Mouse (Mus musculus) embryo, embryonic 11 days (tissue): ENCODE measurements at regions not wholly inside any gene's neighbourhood (a gene's known extent, or its start where the extent isn't known, plus 50 kb on each side); places are given as distances from the start of the nearest gene placed in this dataset.
A peak's percentile ranks its signal among the peaks of the same experiment; 100 is the strongest.

Source experiments
- DNase-seq: peaks from one replicate; pipeline ENCODE4 v3.0.0-alpha.2; 2015

DNA sequence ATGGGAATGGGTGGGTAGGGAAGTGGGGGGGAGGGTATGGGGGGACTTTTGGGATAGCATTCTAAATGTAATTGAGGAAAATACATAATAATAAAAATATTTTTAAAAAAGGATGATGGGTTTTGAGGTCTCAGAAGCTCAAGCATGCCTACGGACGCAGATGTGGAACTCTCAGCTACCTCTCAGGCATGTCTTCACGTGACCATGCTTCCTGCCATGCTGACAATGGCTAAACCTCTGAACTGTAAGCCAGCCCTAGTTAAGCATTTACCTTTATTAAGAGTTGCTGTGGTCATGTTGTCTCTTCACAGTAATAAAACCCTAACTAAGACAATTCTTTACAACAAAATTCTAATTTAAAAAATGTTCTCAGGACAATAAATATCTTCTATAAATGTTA is 80.0 kb downstream of the Tex36 start:
- DNase-seq, result no peak

DNA sequence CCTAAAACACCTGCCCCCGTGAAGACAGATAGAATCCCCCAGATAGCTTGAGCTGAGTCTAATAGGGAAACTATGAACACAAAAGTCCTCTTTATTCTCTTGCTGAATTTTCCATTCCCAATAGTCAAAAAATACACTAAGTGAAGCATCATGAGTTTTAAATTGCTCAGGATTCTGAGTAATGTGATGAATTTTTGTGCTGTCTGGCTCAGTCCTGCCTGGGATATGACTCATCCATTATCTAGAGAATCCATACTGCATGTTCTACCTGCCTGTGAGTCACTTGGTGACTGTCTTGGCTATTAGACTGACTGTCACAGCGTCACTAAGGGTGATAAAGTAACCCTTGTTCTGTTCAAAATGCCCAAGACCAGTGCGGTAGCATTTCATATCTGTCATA is 83.0 kb downstream of the Tex36 start:
- no peak for DNase-seq

DNA sequence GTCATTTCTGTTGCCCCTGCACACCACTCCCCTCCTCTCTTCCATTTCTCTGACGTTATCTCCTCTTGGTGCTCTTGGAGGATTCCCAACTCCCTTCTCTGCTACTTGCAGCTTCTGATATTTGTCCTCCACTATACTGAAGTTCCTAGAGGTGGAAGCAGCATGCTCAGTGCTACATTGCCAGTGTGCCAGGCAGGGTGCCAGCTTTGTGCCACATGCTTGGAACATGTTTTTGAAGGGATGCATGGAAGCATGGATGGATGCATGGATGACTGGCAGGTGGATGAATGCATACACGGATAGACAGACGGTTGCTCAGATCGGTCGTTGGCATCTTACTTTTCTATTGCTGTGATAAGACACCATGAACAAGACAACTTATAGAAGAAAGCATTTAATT is 84.4 kb downstream of the Tex36 start:
- DNase-seq, result no peak

DNA sequence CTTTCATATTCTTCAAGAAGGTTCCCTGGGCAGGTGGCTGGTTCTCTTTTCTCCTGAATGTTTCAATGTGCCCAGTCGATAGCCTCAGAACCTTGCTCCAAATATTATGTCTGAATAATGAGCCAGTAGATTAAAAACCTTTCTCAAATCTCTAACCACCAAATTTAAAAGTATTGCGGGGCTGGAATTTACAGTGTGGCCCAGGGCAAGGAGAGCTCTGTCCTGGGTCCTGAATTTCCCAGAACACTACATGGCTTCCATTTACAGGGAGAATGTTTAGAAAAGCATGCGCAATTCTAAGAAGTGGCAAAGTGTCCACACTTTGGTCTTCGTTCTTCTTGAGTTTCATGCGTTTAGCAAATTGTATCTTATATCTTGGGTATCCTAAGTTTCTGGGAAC is 91.0 kb downstream of the Tex36 start:
- peak; percentile 65 for DNase-seq

DNA sequence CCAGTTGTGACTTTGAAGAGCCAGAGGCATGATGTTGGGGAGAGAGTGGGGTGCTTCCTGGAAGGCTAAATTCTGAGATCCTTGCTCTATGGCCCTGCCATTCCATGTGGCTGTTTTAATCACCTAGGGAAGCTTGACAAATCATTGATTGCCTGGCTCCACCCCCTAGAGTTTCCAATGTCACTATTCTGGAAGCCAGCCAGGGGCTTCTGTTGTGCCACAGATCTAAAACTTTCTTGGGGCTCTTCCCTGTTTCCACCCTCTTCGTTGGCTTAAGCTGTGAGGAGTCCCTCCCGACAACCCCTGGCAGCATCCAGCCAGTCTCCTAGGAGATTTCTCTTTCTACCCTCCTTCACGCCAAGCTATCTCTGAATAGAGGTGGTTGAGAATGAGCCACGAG is 92.5 kb downstream of the Tex36 start:
- no peak for DNase-seq

DNA sequence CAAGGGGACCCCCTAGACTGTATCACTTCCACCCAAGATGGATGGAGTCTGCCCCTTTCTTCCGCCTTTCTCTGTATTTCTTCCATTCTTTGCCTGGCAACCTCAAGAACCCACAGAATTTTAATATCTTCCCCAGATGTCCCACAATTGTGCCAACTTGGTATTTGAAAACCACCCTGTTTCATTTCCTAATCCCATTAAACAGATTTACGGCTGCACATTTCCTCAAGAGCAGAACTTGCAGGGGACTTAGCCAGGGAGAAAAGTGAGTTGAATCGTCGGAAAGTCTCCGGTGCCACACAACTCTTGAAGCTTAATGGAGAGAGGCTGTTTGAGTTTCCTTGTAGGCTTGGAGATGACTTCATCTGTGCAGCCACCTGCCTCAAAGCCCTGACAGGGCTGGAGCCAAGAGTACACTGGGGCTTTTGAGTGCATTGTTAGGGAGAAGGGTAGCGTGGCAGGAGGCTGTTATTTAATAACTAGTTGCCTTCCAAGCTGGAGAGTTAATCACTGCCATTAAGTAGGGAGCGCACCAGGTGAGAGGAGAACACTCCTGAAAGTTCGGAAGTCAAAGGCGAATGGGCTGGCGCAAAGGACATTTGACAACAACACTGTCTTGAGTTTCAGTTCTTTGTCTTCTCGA is 93.5 kb downstream of the Tex36 start:
- no peak for DNase-seq

DNA sequence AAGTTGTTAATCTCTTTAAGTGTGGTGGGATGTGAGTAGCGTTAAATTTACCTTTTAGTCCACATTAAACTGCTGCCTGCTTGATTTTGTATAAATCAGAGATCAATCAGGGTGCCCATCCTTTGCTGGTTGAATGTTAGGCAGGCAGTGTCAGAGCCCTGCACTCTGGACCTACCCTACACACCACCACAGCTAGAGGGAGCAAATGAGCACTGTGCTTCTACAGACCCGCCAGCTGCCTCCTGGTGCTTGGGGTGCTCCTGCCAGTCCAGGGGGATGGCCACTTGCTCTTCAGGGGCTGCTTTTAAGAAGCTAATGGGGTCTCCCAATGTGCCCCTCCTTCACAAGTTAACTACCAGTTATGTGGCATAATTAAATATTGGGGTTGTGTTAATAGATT is 96.3 kb downstream of the Tex36 start:
- DNase-seq, result no peak

DNA sequence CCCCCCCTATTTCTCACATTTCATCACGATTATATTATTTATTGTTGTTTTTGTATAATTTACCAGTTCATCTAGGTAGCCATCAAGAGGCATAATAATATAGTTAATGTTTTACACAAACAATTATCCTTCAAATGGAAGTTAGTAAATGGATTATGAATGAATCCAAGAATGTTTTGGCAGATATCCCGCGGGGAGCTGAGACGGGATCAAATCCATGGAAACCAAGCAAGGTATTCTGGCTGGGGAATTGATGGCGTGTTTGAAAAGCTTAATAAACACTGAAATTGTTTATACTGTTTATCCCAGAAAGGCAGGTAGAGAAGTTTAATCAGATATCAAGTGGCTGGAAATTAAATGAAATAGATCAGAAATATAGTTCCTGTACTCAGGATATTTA is 98.0 kb downstream of the Tex36 start:
- no peak for DNase-seq

DNA sequence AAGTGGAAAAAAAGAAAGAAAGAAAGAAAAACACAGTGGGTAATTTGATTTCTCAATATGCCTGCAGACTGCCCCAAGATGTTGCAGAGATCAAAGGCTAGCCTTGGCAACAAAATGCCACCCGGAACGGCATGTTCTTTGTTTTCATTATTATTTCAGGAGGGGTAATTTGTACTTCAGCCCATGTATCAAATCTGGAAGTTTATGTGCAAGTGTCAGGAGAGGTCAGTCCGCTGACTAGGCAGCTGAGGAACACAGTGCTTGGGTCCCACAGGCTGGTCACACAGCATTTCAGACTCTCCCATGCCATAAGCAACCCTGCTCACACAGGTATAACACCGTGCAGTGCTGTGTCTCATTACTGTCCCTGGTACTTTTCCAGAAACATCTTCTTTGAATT is 99.2 kb downstream of the Tex36 start:
- no peak for DNase-seq

DNA sequence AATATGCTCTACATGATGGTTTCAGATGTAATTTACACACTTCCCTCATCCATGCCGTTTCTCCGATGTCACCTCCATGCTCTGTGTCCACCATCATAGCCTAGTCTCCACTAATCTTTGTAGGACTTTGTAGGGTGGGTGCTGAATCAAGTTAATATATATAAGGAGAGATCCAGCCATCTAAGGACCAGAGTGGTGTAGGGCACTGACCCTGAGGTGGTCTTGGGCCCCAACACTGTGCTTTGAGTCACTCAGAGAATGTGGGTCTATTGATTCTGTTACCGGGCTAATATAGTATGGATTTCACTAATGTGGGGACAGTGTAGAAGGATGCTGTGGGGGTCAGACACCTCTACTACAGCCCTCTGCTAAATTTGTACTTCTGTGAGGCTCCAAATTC is 104.4 kb downstream of the Tex36 start:
- no peak for DNase-seq

DNA sequence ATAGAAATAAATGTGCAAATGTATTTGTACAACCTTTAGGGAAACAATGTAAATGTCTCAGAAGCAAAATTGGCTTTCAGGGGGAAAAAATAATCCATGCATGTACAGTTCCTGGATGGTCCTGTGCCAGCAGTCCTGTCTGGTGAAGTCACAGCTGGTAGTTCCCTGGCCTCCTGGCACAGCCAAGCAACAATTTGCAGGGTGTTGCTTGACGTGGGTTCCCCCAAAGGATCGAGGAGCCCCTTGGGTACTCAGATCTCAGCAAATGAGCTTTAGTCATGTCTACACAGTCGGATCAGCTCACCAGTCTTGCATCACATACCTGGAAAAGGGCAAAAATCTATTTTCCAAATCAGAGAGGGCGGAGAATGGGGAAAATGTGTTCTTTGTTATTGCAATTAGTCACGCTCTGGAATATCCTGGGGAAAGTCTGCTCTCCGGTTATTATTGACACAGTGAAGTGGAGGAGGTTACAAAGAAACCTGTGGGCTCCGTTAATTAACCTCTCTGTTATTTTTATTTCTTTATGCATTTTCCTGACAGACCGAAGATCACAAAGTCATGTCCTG is 106.9 kb downstream of the Tex36 start:
- peak; percentile 33 for DNase-seq

DNA sequence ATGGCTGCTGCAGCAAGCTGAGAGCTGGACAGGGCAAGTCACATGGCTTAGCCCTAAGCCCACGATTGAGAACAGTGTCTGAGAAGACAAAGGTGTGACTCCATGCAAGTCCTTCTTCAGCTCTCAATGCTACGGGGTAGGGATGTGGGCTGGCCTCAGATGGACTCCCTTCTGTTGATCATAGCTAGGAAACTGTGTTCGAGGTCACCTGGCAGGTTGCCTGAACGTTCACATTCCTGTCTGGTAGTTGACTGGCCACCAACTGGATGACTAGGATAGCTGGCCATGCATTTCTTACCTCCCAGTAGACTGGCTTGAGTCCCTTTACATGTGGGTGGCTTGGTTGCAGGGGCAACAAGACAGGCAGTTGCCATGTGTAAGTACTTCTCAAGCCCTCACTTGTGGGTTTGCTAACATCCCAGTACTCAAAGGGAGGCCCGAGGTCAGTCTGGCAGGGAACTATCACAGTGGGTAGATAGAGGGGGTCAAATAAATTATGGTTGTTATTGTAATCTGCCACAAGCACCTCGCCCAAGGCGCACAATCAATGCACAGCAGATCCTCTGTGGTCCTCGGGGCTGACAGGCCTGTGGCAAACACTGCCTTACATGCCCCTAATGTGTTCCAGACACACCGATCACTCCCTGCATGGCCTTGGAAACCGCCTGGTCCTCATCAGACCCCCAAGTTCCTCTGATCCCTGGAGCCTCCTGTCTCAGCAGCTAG is 107.5 kb downstream of the Tex36 start:
- peak; percentile 71 for DNase-seq

DNA sequence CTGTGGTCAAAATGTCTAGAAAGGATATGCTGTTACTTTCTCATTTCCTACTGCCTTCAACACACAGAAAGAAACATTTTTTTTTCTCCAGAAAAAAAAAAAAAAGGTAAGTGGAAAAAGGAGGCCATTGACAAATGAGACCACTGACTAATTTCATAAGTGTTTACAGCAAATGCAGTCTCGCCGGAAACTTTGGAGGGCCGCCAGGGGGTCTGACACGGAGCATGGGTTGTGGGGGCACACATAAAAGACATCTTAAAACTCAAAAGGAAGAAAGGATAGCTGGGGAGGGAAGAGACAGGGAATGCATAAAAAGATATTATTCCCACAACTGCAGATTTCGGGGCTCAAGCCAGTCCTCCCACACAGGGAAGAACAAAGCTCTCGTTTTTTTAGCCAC is 109.3 kb downstream of the Tex36 start:
- DNase-seq, result no peak

DNA sequence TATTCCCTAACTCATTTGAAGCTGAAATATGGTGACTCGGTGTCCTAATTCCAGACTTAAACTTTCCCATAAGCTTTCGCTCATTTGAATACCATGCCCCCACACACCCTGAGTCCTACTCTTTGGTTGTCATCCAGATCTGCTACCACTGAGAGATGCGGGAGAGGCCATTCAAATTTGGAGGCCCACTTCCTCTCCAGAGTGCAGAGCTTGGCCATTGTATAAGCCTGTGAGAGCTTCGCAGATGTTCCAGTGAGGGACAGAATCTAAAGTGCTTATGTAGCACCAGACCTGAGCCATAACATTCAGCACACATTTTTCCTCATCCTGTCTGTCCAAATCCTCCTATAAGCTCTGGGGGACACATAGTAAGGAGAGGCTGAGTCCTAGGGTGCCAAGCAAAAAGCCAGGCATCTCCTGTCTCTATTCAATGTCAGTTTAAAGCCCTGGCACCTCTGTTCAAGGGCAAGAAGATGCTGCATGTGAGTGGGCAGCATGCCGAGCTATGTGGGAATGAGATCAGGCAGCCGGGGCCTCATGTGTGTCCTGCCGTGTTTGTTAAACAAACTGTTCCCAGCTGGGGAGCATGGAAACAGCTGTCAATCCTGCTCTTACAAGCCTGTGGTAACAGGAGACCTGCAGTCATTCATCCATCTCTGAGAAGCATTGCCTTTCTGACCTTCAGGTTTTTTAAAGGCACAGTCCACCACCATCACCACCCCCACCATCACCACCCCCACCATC is 113.9 kb downstream of the Tex36 start:
- DNase-seq, result peak; percentile 56

DNA sequence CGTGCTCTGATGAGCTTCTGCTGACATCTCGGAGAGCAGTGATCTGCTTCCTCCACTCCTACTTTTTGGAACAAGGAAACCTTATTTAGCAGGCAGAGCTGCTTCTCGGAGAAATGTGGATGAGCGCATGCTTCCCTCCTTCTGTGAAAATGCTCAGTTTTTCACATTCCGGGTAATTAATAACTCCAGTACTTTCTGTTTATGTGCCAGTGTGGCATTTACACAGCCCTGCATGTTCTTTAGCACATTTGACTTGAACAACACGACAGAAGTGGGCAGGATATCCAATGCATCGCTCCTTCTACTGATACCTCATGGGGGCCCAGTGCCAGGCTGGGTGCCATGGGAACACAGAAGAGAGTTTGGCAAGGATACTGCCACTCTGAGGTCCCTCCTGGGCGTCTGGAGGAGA is 117.5 kb downstream of the Tex36 start:
- no peak for DNase-seq

DNA sequence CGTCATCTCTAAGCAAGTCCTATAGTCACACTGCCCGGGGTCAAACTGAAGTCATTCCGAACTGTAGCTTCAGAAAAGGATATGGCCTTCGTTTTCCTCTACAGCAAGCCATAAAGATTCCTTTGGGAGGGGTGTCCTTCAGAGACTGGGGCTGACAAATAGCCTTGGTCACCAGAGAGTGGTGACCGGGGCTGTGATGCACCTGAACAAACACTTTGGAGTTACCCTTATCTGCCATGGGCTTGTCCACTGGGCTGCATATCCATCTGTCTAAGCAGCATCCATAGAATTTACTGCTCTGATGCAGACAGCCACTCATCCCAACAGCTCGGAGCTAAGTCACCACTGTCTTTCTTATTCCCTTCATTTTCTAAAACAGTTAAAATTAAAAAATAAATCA is 120.4 kb downstream of the Tex36 start:
- DNase-seq, result no peak

DNA sequence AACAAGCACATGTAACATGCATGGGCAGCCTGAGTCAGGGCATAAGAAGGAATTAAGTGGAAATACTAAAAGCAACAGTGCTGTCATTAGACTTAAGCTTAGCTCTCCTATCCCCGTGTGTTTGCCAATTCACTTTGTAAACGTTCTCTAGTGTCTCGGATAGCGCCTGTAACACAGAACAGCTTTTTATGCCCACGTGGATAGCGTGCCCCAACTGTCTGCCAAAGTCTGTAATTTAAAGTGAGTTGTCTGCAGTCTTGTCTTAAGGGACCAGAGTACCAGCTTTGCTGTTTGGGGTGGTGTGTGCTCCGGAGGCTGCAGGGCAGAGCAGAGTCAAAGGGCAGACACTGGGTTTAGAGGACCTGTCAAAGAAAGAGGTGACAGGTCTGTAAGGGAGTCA is 122.3 kb downstream of the Tex36 start:
- no peak for DNase-seq

DNA sequence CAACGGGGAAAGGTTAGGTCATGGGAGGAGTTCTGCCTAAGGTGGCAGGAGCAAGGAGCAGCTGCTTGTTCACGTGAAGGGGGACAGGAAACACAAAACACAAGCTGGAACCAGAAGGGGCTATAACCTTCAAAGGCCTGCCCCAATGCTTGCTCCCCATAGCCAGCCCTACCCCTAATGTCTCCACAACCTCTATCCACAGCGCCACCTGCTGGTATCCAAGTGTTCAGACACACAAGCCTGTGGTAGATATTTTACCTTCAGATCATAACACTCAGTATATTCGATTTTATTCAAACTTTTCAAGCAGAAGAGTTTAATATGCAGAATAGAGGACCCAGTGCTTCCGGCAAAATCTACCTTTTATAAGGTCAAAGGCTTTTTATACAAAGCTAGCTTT is 124.0 kb downstream of the Tex36 start:
- DNase-seq, result peak; percentile 41

DNA sequence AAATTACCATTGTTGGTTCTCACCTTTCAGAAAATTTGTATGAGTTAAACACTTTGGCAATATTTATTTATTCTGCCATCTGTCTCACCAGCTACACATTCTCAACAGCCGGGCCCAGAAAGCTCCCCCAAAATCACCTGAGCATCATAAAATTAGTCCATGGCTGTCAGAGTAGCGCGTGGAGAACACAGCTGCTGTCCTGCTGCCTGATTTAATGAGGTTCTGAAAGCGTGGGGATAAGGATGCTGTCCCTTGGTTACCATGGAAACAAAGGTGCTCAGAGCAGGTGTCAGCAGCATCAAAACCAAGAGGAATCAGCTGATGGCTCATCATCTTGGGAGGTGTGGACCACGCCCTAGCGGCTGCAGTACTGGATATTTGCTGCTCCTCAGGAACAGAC is 124.7 kb downstream of the Tex36 start:
- DNase-seq, result no peak

DNA sequence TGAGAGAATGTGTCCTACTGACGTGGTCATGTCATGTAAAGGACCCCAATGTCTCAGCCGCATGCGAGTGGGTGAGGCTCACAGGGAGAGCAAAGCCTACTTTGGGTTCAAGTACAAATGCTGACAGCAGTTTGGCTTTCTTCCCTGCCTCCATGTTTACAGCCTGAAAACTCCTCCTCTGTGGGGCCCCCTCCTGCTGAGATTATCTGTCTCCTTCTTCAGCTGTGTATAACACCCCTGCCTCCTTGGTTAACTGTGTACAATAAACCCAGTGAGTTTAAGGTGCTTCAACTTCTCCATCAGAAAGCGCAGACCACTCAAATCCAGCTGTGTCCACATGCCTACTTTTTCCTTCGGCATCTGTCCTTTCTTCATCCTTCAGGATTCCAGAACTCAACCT is 130.3 kb downstream of the Tex36 start:
- no peak for DNase-seq

DNA sequence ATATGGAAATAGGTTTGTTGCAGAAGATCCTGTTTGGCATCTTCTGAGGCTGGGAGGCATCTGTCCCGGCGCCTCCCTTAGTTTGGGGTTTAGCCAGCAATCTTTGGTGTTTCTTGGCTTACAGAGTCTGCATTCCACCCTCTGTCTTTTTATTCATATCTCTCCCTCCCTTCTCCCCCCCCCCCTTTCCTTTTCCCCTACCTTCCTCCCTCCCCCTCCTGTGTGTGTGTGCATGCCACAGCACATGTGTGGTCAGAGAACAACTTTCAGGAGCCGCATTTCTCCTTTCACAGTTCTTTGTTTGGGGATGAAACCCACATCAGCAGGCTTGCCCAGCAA is 131.4 kb downstream of the Tex36 start:
- DNase-seq, result no peak

DNA sequence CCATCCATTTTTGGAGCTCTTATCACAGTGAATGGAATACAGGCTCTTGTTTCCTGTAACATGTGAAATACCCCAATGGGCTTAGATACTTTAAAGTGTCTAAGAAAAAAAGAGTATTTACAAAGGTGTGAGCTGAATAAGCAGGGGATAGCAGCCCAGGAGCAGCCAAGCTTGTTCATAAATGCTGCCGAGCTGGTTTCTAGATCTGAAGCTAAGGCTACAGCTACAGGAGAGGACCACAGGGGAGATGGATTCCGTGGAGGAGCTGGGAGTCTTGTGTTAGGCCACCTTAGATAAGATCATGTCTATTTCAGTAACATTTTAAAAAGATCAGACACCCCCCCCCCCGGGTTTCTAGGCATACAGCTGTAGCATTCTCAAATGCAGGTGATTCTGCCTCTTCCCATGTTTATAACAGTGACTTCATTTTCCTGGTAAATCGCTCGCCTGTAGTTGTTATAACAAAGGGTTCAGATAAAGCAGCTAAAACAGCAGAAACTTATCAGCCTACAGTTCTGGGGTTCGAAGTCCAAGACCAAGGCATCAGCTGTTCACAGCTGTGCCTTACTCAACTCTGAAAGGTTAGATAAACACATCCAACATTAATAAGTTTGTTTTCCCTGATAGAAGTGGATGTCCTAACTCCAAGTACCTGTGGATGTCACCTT is 131.9 kb downstream of the Tex36 start:
- no peak for DNase-seq

DNA sequence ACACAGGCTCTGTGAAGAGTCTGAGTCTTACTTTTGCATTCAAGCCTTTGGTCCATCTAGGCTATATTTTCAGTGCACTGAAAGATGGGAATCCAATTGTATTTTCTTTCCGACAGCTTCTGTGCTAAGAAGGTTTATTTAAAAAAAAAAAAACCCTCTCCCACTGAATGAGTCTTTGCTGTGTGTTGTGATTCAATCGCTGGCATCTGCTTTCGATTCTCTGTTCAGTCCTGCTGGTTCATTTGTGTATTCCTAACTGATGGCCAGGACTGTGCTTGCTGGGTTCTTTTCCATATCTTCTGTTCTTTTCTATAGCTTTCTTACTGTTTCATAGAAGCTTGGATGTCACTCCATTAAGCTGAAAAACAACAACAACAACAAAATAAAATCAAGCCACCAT is 132.9 kb downstream of the Tex36 start:
- DNase-seq, result no peak

DNA sequence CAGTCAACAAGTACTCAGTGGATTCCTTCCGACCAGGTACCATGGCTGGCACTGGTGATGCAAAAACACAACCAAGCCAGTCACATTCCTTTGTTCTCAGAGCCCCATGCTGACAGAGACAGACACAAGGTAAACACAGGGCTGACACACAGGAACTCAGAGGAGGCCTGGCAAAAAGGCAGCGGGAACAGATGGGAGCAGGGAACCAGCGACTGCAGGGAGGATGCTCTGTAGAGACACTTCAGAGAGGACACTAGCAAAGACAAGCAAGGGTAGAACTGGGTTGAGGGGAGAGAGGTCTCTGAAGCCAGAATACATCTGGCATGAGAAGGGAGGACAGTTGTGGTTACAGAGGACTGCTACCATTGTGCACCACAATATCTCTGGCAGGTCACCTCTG is 133.6 kb downstream of the Tex36 start:
- no peak for DNase-seq
